ENCODE assay signal across 15 mouse cellular contexts in genomic region chr4:129761606-129762005, GRCm38 (mm10). TPM values are rescaled to one million over a fixed set of nuclear protein-coding genes. Genes with fewer than 3 reads are reported as not detected.
DNase-seq lines count a peak whose midpoint lies in the region; ATAC-seq lines count a peak whose summit lies in the region.
"Had no signal": no experiment of that assay in that cellular context is flagged by ENCODE, and none has a peak within 500 bp of the region (broad histone marks: within the 10 kb centered on the region; RNA-seq: fewer than 3 reads in every experiment).

No protein-coding gene starts in this region.

- ATAC-seq in activated CD4-positive, CD25-positive, alpha-beta regulatory T cell, adult 4 months: peak; percentile 59
- ATAC-seq in hindbrain, embryonic 11.5 days (ENCODE audit: low FRiP score): no peak
- ATAC-seq: intestine, embryonic 15.5 days had no signal

- 96% methylated on average over 12 of the region's 12 CpGs for WGBS in hindbrain, embryonic 11.5 days

- H3K36me3 ChIP-seq in hindbrain, embryonic 11.5 days (ENCODE audit: control insufficient read depth, insufficient read depth, low read length): no peaks in the 10 kb centered on the region
- H3K36me3 ChIP-seq: heart, embryonic 12.5 days; hindbrain, embryonic 10.5 days; intestine, embryonic 15.5 days had no signal

- no peak overlapping the region for H3K4me3 ChIP-seq in hindbrain, embryonic 11.5 days (ENCODE audit: low read depth, low read length)
- H3K4me3 ChIP-seq: heart, embryonic 12.5 days; hindbrain, embryonic 10.5 days; intestine, embryonic 15.5 days had no signal

- no peaks in the 10 kb centered on the region for H3K27me3 ChIP-seq in hindbrain, embryonic 11.5 days (ENCODE audit: control insufficient read depth, insufficient read depth, low read length)
- H3K27me3 ChIP-seq: heart, embryonic 12.5 days; intestine, embryonic 15.5 days had no signal

- no peak overlapping the region for H3K9ac ChIP-seq in hindbrain, embryonic 11.5 days (ENCODE audit: low read depth, low read length)
- H3K9ac ChIP-seq: heart, embryonic 12.5 days; intestine, embryonic 15.5 days; lung, embryonic 14.5 days had no signal

- H3K27ac ChIP-seq in hindbrain, embryonic 11.5 days (ENCODE audit: low read depth, low read length): no peak overlapping the region
- H3K27ac ChIP-seq: hindbrain, embryonic 10.5 days; intestine, embryonic 15.5 days had no signal

- no peak overlapping the region for H3K4me2 ChIP-seq in hindbrain, embryonic 11.5 days (replicated peaks; ENCODE audit: low read depth, low read length)
- H3K4me2 ChIP-seq: heart, embryonic 12.5 days; intestine, embryonic 15.5 days; lung, embryonic 14.5 days had no signal

- peak; percentile 35 to 38 for DNase-seq in spleen, adult 18-20 months
- no peak for DNase-seq in spleen, adult 12 weeks (ENCODE audit: low spot score)
- peak; percentile 87 for DNase-seq in naive thymus-derived CD4-positive, alpha-beta T cell, adult 2 months (ENCODE audit: low read depth)
- peak; percentile 75 for DNase-seq in thymus, postnatal 25 days
- DNase-seq in urinary bladder, postnatal 36 days (ENCODE audit: low spot score in 2 of 2): no peak
- no peak for DNase-seq in yolk sac, embryonic 10.5 days (ENCODE audit: low spot score)
- DNase-seq in hindbrain, embryonic 11.5 days (ENCODE audit: low spot score): no peak
- DNase-seq: cerebellum, postnatal 14 days; gastrocnemius, postnatal 25 days; kidney, postnatal 10 days; lung, embryonic 14.5 days had no signal

- no peaks in the 10 kb centered on the region for H3K4me1 ChIP-seq in hindbrain, embryonic 11.5 days (replicated peaks; ENCODE audit: control insufficient read depth, insufficient read depth, low read length)
- H3K4me1 ChIP-seq: heart, embryonic 12.5 days; hindbrain, embryonic 10.5 days; intestine, embryonic 15.5 days had no signal

- H3K9me3 ChIP-seq in hindbrain, embryonic 11.5 days (ENCODE audit: control insufficient read depth, low read length): no peaks in the 10 kb centered on the region
- H3K9me3 ChIP-seq: heart, embryonic 12.5 days; hindbrain, embryonic 10.5 days; intestine, embryonic 15.5 days had no signal

RNA-seq across cellular contexts. Expression of gene Khdrbs1, which starts 19.5 kb away (rescaled TPM):
- polyA plus RNA-seq in activated CD4-positive, CD25-positive, alpha-beta regulatory T cell, adult 4 months (2017; shearing (Covaris generic)): 10 to 100 TPM; 34.4 to 34.7 TPM
- 158 and 183 TPM in 2 replicates for polyA plus RNA-seq in hindbrain, embryonic 11.5 days (2014; fragmentation: Nextera tagmentation; extraction: Ambion mirVana)

RNA-seq across cellular contexts. Expression of gene Ptp4a2, which starts 49.4 kb away (rescaled TPM):
- polyA plus RNA-seq in activated CD4-positive, CD25-positive, alpha-beta regulatory T cell, adult 4 months (2017; shearing (Covaris generic)): 1,000 to 10,000 TPM; 1,863 to 2,031 TPM
- 307 and 318 TPM in 2 replicates for polyA plus RNA-seq in hindbrain, embryonic 11.5 days (2014; fragmentation: Nextera tagmentation; extraction: Ambion mirVana)

Comparison
In these comparisons a context has a peak if more than half of its experiments do, and no peak if none do; other contexts are left out.
1. DNase-seq: peak in spleen, adult 18-20 months (2 of 2), naive thymus-derived CD4-positive, alpha-beta T cell, adult 2 months (single experiment) and thymus, postnatal 25 days (single experiment); none in spleen, adult 12 weeks (single experiment), urinary bladder, postnatal 36 days (0 of 2), yolk sac, embryonic 10.5 days (single experiment) and hindbrain, embryonic 11.5 days (single experiment).